Mouse (Mus musculus): ENCODE results near the gene Tmigd3.

DNA sequence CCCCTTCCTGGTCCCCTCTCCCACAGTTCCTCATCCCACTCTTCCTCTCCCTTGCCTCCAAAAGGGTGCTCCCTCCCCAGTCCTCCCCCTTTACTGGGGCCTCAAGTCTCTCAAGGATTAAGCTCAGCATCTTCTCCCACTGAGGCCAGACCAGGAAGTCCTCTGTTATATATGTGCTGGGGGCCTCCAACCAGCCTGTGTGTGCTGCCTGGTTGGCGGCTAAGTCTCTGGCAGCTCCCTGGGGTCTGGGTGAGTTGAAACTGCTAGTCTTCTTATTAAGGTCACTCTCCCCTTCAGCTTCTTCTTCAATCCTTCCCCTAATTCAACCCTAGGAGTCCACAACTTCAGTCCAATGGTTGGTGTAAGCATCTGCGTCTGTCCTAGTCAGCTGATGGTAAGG is 12.4 kb downstream of the Tmigd3 start:
- TF ChIP-seq CTCF (conservative IDR thresholded peaks at IDR 0.05; ENCODE audit: low read length) (no peak), POU5F1 (IDR thresholded peaks at IDR 0.05; ENCODE audit: borderline replicate concordance, low read length) (no peak)
